Mouse (Mus musculus) lung, adult 2 months (tissue): Measurements from ENCODE around the gene Kdm1b.

Source experiments
- CTCF ChIP-seq: fragments of 200-500 bp; IDR thresholded peaks from 2 replicates; pipeline ENCODE4 v1.5.1; 2011; ENCODE audit warnings: mild to moderate bottlenecking, low read length, control low read depth; ENCODE audit not compliant: insufficient read depth
- POLR2A ChIP-seq: fragments of 200-500 bp; IDR thresholded peaks from 2 replicates; pipeline ENCODE4 v1.6.1; 2011; ENCODE audit warnings: low read depth, mild to moderate bottlenecking, control low read depth, low read length, borderline replicate concordance; ENCODE audit errors: extremely low read depth

DNA sequence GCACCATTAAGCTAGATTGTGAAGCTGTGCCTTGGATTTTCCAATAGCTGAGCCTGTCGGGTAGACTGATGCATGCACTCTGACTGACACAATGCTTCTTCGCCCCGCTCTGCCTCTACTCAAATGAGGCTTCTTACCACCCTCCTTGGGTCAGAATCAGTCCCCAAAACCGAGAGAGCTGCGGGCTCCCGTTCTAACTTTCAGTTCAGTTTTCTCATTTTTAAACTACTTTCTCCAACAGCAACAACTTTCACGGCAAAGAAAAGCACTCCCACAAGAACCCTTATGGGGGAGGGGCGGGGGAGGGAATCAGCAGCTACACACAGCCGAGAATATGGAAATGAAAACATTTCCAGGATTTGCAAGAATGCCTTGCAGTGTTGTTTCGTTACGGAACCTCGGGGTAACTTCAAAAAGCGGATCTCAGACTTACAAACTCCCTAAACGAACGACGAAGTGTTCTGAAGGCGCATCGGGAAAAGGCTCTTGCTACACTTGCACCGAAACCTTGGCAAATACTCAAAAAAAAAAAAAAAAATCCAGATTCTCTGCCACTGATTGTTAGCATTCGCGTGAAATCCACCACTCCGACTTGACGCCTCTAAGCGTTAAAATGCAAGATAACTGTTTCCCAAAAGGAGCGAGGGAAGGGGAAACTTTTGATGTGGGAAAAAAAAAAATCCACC lies 61.7 kb downstream of the Kdm1b start:
- TF ChIP-seq CTCF: no peak
- no peak for TF ChIP-seq POLR2A
